Mouse (Mus musculus) thymus, adult 2 months (tissue): ENCODE measurements around the gene Ptx3.
"Not testable (repeated sequence)": the region's sequence is repeated elsewhere in the genome, so short reads cannot be mapped to it uniquely, and the experiment has no call there.

Source experiments
- CTCF ChIP-seq: fragments of 200-500 bp; IDR thresholded peaks from 2 replicates; pipeline ENCODE4 v1.5.1; 2012; ENCODE audit warnings: mild to moderate bottlenecking, control low read depth, low read length, moderate library complexity, borderline replicate concordance; ENCODE audit not compliant: control insufficient read depth, poor library complexity, insufficient read depth; ENCODE audit errors: extremely low read depth
- POLR2A ChIP-seq: fragments of 200-500 bp; IDR thresholded peaks from 2 replicates; pipeline ENCODE4 v1.6.1; 2012; ENCODE audit warnings: mild to moderate bottlenecking, low read length, control low read depth, moderate library complexity; ENCODE audit not compliant: control insufficient read depth, poor library complexity, insufficient read depth; ENCODE audit errors: extremely low read depth

- TF ChIP-seq CTCF, POLR2A: not testable (repeated sequence)
Observed at GRCm38 (mm10) chr3:66236234-66236871, 16.6 kb downstream of the Ptx3 start.
